Mouse (Mus musculus): Measurements from ENCODE around the gene Gsg1l.

The Gsg1l gene

GRCm38 (mm10) chr7:125942365-125943090, 139.7 kb downstream of the Gsg1l start:
- no peak for DNase-seq (ENCODE audit: low read depth, low spot score)

DNA sequence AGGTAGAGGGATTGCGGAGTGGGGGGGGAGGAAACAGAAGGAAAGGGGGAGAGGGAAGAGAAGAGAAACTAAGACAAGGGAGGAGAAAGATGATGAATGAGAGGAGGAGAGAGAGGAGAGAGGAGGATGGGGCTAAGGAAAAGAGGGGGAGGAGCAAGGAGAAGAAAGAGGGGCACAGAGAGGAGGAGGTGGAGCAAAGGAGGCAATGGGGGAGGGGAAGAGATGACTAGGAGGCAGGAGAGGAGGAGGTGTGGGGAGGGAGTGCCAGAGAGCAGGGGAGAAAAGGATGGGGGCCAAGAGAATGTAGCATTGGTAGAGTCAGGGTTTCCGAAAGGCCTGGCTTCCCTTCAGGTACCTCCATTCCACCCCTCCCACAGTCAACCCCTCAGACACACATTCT, 147.9 kb downstream of the Gsg1l start:
- DNase-seq (ENCODE audit: low read depth, low spot score) = peak; percentile 7

DNA sequence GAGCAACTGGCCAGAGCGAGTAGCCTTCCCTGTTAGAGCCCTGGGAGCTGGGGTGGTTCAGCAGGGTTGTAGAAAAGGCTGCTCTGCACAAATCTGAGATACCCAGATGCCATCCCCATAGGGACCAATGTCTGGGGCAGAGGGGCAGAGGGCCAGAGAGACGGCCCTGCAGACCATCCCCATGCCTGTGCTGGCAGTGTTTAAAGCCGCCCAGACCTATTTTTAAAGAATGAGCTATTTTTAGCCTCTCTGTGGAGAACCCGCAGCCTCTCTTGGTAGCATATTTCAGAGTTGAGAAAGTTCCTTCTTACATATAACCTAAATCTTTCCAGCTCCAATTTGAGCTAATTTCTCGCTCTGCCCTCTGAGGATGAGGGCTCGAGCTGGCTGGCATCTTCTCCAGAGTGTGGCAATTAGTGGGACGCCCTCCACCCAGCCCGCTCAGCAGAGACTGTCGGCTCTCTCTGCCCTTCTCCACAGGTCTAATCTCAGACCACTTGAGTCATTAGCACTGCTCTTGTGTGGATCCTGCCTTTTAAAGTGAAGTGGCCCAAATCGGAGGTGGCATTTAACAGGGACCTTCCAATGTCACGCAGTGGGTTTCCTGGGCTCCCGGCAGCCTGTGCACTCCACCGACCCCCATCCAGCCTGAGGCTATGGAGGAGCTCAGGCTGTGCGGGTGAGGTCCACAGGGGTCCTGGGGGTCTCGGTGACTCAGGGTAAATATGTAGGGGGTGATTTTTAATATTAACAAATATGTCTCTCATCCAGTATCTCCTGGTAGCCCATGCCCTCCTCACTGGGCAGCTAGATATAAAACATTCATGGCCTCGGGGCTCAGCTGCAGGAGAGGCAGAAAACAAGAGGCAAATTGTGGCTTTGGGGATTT, 148.6 kb downstream of the Gsg1l start:
- no peak for DNase-seq (ENCODE audit: low read depth, low spot score)

DNA sequence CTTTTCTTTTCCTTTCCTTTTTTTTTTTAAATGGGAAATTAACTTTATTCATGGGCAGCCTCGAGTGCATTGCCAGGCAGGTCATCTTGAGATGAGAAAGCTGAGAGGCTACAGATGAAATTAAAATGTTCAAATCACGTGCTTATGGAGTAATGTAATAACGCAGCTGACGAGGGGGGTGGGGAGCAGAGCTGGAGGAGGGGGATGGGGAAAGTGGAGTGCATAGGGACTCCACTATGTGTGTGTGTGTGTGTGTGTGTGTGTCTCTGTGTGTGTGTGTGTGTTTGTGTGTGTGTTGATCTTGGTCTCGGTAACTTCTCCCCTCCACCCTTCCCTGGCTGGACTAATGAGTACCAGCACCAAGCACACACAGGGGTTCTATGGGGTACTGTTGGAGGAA, 150.6 kb downstream of the Gsg1l start:
- no peak for DNase-seq (ENCODE audit: low read depth, low spot score)

- DNase-seq (ENCODE audit: low read depth, low spot score) = no peak
Measured at GRCm38 (mm10) chr7:125924044-125924443, 158.2 kb downstream of the Gsg1l start.

DNA sequence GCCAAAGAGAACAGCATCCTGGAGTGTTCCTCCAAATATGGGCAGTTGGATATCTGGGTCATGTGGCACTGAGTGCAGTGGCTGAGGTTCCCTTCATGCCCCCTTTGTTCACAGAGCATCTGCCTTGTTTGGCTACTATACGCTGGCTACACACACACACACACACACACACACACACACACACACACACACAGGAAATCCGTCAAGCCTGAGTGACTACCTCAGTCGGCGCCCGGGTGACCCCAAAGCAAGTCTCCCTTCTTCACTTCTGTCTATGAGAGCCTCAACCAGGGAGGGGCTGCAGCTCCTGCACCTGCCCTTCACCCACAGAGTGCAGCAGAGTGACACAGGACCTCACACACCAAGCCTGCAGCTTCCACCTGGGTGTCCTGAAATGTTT, 161.4 kb downstream of the Gsg1l start:
- DNase-seq (ENCODE audit: low read depth, low spot score) = no peak

DNA sequence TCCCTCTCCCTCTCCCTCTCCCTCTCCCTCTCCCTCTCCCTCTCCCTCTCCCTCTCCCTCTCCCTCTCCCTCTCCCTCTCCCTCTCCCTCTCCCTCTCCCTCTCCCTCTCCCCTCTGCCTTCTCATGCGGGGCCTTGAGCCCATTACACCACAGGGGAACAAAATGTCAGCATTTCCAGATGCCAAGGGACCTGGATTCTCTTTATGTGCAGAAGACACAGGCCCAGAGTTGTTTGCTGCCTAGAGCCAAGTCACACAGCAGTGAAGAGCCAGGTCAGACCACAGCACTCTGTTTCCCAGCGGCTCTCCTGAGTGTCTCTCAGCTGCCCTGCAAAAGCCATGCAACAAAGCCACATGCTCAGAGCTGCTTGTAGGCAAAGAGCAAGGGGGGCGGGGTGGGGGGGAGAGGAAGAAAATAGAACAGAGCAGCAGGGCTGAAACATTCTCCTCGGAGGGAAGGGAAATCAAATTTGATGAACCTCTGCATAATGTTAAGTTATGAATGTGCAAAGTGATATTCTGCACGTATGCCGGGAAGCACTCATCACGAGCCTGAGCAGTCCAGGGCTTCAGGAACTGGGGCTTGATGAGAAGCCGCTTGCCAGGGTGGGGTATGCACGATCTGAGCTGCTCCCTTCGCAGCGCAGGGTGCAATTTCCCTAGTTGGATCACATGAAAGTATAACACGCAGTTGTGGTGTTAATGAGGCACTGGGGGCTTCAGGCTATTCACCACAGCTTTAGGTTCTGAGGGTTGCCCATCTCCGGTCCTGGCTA, 181.6 kb downstream of the Gsg1l start:
- no peak for DNase-seq (ENCODE audit: low read depth, low spot score)

DNA sequence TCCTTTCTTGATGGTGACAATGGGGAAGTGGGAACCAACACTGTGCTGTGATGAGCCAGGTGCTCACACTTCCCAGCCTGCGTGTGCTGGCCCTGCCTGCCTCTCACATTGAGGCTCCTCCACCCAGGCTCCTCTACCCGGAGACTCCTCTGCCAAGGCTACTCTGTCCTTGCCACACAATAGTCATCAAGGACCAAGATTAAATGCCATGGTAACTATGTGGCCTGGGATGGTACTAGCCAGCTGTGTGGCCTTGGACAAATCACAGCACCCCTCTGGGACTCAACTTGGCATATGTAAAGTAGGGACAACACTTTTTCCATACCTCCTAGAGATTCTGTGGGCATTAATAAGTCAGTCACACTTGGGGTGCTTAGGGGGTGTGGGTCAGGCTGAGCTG, 182.3 kb downstream of the Gsg1l start:
- DNase-seq (ENCODE audit: low read depth, low spot score) = no peak

GRCm38 (mm10) chr7:125899036-125899435, 183.2 kb downstream of the Gsg1l start:
- no peak for DNase-seq (ENCODE audit: low read depth, low spot score)

DNA sequence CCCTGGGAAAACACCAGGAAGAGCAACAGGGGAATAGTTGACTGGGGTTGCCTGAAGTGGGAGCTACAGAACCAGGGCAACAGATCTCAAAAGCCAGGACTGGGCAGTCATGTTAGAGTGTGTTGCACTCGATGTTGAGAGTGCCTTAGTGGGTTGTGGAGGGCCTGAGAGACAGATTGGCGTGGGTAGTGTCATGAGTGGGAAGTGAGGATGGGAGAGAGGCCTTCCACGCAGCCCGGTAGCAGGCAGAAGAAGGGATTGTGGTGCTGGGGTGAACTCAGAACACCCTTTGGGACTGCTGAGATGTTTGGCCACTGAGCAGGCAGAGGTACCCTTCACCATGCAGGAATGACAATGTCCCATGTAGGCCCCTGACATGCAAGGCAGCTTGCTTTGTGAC, 185.2 kb downstream of the Gsg1l start:
- DNase-seq (ENCODE audit: low read depth, low spot score) = no peak

GRCm38 (mm10) chr7:125893621-125894020, 188.6 kb downstream of the Gsg1l start:
- no peak for DNase-seq (ENCODE audit: low read depth, low spot score)

- DNase-seq (ENCODE audit: low read depth, low spot score) = no peak
Measured at GRCm38 (mm10) chr7:125888373-125888772, 193.8 kb downstream of the Gsg1l start.

GRCm38 (mm10) chr7:125887761-125888160, 194.4 kb downstream of the Gsg1l start:
- DNase-seq (ENCODE audit: low read depth, low spot score) = no peak

- DNase-seq (ENCODE audit: low read depth, low spot score) = no peak
Measured at GRCm38 (mm10) chr7:125887124-125887523, 195.1 kb downstream of the Gsg1l start.

DNA sequence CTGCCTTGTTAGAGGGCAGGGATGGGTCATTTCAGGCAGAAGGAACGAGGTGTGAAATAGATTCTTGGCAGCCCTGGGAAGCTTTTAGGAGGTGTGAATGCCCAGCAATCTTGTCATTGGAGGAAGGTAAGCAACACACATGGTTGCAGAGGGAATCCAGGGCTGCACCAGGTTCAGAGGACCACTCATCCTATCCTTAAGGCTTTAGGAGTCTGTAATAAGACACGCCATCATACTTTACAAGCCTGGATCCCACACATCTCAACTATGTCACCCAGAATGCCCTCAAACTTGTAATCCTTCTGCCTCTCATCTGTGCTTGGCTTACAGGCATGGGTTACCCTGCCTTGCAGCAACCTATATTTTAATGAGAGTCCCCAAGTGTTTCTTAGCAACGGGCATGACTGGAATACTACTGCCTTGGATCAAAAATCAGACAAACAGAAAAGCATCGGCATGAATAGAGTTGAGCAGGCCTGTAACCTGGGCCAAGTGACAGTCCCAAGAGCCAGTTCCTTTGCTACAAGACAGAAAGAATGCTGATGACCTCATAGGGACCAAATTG, 196.0 kb downstream of the Gsg1l start:
- DNase-seq (ENCODE audit: low read depth, low spot score) = no peak

- DNase-seq (ENCODE audit: low read depth, low spot score) = no peak
Measured at GRCm38 (mm10) chr7:125883232-125883631, 199.0 kb downstream of the Gsg1l start.

DNA sequence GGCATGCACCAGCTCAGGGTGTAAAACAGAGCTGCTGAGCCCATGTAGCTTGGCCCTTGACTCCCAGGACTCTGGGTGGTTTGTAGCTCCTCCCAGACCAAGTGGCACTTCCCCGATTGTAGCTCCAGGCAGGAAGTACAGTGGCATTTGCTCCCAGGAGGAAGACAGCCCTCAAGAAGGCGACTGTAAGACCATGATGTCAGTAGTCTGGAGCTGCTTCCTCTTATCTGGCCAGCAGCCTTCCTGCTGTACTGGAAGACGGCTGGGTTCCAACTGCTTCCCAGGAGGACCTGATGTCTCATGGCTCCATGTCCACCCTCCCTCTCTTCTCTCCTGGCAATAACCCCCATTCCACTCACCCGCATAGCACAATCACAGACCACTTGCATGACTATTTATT, 204.2 kb downstream of the Gsg1l start:
- DNase-seq (ENCODE audit: low read depth, low spot score) = no peak

DNA sequence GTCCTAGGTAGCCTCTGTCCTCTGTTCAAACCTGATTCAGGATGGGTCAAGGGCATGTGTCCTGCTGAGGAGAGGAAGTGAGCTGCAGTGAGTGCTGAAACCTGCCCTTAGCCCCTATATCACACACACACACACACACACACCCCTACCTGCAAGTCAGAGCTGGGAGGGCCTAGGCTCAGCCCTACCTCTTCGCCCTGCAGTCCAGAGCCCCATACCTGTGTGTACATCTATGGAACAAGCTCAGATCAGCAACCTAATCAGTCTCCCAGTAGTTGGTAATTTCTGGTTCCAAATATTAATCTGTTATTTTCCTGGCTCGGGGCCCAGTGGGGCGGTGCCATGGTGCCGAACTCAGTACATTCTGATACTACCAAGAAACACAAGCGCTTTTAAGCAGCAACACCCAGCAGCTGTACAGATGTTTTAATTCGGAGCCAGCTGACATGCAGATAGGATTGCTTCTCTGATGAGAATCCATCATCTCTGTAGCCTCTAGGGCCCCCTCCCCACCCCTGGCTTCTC, 208.2 kb downstream of the Gsg1l start:
- DNase-seq (ENCODE audit: low read depth, low spot score) = no peak

- DNase-seq (ENCODE audit: low read depth, low spot score) = no peak
Measured at GRCm38 (mm10) chr7:125872874-125873273, 209.3 kb downstream of the Gsg1l start.

- DNase-seq (ENCODE audit: low read depth, low spot score) = no peak
Measured at GRCm38 (mm10) chr7:125872202-125872580, 210.0 kb downstream of the Gsg1l start.

DNA sequence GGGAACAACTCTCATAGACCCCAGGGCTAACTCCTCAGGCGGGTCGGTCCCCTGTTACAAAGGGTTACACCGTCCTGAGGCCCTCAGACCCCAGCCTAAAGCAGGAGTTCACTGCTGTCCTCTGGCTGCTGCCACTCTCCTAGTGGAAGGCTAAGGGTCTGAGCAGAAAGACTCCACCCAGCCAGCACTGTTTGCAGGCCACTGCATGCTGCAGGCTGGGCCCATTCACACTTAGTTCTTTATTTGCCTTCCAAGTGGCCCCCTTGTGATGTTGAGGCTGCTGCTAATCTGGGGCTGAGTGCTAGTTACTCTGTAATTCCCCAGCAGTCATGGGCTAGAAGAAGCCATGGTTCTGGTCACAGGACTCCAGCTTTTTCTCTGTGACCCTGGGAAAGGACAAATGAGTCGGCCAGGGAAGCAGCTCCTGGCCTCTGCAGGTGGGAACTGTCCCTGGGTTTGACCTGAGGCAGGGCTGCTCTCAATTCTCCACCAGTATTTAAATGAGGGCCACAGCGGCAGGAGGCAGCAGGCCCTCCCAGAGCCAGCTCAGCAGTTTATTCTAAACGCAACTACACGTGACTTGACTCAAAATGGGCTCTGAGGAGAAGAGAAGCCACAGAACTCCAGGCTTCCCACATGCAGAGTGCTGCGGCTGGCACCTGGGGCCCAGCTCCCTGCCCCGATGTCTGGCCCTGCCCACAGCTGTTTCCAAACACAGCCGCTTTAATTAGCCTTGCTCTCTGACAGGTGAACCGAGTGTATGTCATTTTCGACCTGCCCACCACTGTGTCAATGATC, 210.6 kb downstream of the Gsg1l start:
- DNase-seq (ENCODE audit: low read depth, low spot score) = no peak

All from embryo, embryonic 11.5 days (tissue).